Mouse (Mus musculus) liver, embryonic 14.5 days (tissue): ENCODE results near the gene Gm26602.

ENCODE experiments used
- CTCF ChIP-seq: IDR thresholded peaks from 2 replicates; pipeline ENCODE4 v1.5.1; 2016; ENCODE audit warnings: antibody characterized with exemption, low read depth, control low read depth
- EP300 ChIP-seq: IDR thresholded peaks from 2 replicates; pipeline ENCODE4 v1.6.1; 2016; ENCODE audit warnings: antibody characterized with exemption, low read depth

DNA sequence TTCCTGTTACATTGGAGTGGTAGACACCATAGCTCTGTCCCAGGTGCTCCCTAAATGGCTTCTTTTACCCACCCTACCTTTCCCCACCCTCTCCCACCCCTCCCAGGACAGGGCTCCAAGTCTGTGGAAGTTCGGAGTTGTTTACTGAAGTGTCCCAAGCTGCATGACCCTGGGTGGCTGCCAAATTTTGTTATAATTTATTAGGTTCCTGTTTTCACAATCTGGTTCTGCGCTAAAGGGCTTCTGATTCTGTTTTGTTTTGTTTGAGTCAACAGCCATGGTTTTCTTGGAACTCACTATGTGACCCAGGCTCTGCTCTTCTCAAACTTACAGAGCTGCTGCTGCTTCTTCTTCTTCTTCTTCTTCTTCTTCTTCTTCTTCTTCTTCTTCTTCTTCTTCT lies 21.3 kb upstream of the Gm26602 start:
- TF ChIP-seq CTCF: no peak
- TF ChIP-seq EP300: no peak
